Mouse (Mus musculus) WW6 (cell line): ENCODE results near the gene Cyp24a1.

Source experiments
- DNase-seq: peaks from one replicate; pipeline ENCODE4 v3.0.0-alpha.2; 2013; ENCODE audit warnings: low read depth, low spot score

Gene Cyp24a1

GRCm38 (mm10) chr2:170445861-170446260 lies 51.1 kb downstream of the Cyp24a1 start:
- DNase-seq: no peak

DNA sequence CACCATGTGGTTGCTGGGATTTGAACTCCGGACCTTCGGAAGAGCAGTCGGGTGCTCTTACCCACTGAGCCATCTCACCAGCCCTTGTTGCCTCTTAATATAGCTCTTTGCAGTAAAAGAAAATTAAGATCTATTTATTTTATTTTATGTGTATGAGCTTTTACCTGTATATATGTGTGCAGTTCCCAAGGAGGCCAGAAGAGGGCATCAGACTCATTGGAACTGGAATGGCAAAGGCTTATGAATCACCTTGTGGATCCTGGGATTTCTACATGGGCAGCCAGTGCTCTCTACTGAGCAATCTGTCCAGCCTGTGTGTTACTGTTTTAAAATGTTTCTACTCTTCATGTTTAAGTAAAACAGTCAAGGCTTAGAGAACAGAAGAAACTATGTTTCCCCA lies 54.4 kb downstream of the Cyp24a1 start:
- no peak for DNase-seq

- no peak for DNase-seq
Observed at GRCm38 (mm10) chr2:170438782-170439181, 58.2 kb downstream of the Cyp24a1 start.

- no peak for DNase-seq
Observed at GRCm38 (mm10) chr2:170436204-170436603, 60.7 kb downstream of the Cyp24a1 start.
